ENCODE assay signal across 8 mouse cellular contexts in genomic region chr2:112481564-112481963, GRCm38 (mm10). TPM values are rescaled to one million over a fixed set of nuclear protein-coding genes. Genes with fewer than 3 reads are reported as not detected.
A peak's percentile ranks its signal among the peaks of the same experiment; 100 is the strongest.
DNase-seq lines count a peak whose midpoint lies in the region; ATAC-seq and TF ChIP-seq lines count a peak whose summit lies in the region.

No protein-coding gene starts in this region.

- H3K9ac ChIP-seq in forebrain, embryonic 13.5 days: no peak overlapping the region
- no peak overlapping the region for H3K9ac ChIP-seq in limb, embryonic 14.5 days (ENCODE audit: low read depth, low read length, severe bottlenecking)
- H3K9ac ChIP-seq in neural tube, embryonic 11.5 days (ENCODE audit: low read length): no peak overlapping the region

- H3K9me3 ChIP-seq in forebrain, embryonic 13.5 days (replicated peaks): no peaks in the 10 kb centered on the region
- H3K9me3 ChIP-seq in limb, embryonic 14.5 days (ENCODE audit: control insufficient read depth, low read length): no peaks in the 10 kb centered on the region
- H3K9me3 ChIP-seq in neural tube, embryonic 11.5 days (ENCODE audit: control insufficient read depth, low read length): no peaks in the 10 kb centered on the region

- no peak overlapping the region for H3K4me2 ChIP-seq in forebrain, embryonic 13.5 days
- no peak overlapping the region for H3K4me2 ChIP-seq in limb, embryonic 14.5 days (replicated peaks; ENCODE audit: low read depth, low read length, severe bottlenecking)
- H3K4me2 ChIP-seq in neural tube, embryonic 11.5 days (ENCODE audit: low read depth): no peak overlapping the region

- intact Hi-C loops in heart, postnatal 36 days (cut with DNase I): loop anchor here (5.0 kb wide), 2 partner anchors 34 to 284 kb away; no protein-coding TSS in a partner anchor

- no peak overlapping the region for H3K27ac ChIP-seq in forebrain, embryonic 13.5 days
- no peak overlapping the region for H3K27ac ChIP-seq in limb, embryonic 14.5 days (replicated peaks; ENCODE audit: low read depth, low read length)
- no peak overlapping the region for H3K27ac ChIP-seq in neural tube, embryonic 11.5 days (ENCODE audit: low read depth, low read length)

- H3K4me1 ChIP-seq in forebrain, embryonic 13.5 days: no peaks in the 10 kb centered on the region
- no peaks in the 10 kb centered on the region for H3K4me1 ChIP-seq in limb, embryonic 14.5 days (ENCODE audit: control insufficient read depth, insufficient read depth, low read length)
- no peaks in the 10 kb centered on the region for H3K4me1 ChIP-seq in neural tube, embryonic 11.5 days (ENCODE audit: control insufficient read depth, insufficient read depth, low read length)

- H3K4me3 ChIP-seq in forebrain, embryonic 13.5 days: no peak overlapping the region
- H3K4me3 ChIP-seq in limb, embryonic 14.5 days (replicated peaks; ENCODE audit: low read length): no peak overlapping the region
- no peak overlapping the region for H3K4me3 ChIP-seq in neural tube, embryonic 11.5 days (ENCODE audit: low read depth, low read length)

- peak; percentile 85 for DNase-seq in heart, adult 11 months
- DNase-seq in heart, postnatal 36 days: no peak
- peak; percentile 83 for DNase-seq in NIH3T3 (ENCODE audit: low read depth)
- peak; percentile 76 for DNase-seq in limb, embryonic 14.5 days (ENCODE audit: low spot score)
- peak; percentile 57 for DNase-seq in neural tube, embryonic 11.5 days (ENCODE audit: low spot score)
- DNase-seq in urinary bladder, postnatal 25 days (ENCODE audit: low spot score): no peak
- no peak for DNase-seq in testis, postnatal 10 days (ENCODE audit: low spot score)

- no peaks in the 10 kb centered on the region for H3K27me3 ChIP-seq in forebrain, embryonic 13.5 days
- H3K27me3 ChIP-seq in limb, embryonic 14.5 days (ENCODE audit: control insufficient read depth, insufficient read depth, low read length): no peaks in the 10 kb centered on the region
- H3K27me3 ChIP-seq in neural tube, embryonic 11.5 days (ENCODE audit: control insufficient read depth, insufficient read depth, low read length): no peaks in the 10 kb centered on the region

- H3K36me3 ChIP-seq in forebrain, embryonic 13.5 days (ENCODE audit: poor library complexity, severe bottlenecking): no peaks in the 10 kb centered on the region
- no peaks in the 10 kb centered on the region for H3K36me3 ChIP-seq in limb, embryonic 14.5 days (ENCODE audit: control insufficient read depth, insufficient read depth, low read length)
- no peaks in the 10 kb centered on the region for H3K36me3 ChIP-seq in neural tube, embryonic 11.5 days (ENCODE audit: control insufficient read depth, insufficient read depth, low read length)

- WGBS in forebrain, embryonic 13.5 days: 0% methylated on average over 2 of the region's 2 CpGs
- WGBS in limb, embryonic 14.5 days: 2% methylated on average over 2 of the region's 2 CpGs
- 5% methylated on average over 2 of the region's 2 CpGs for WGBS in neural tube, embryonic 11.5 days

- no peak for TF ChIP-seq POLR2A in limb, embryonic 14.5 days (IDR thresholded peaks at IDR 0.05; ENCODE audit: borderline replicate concordance, extremely low read depth, insufficient read depth, insufficient read length)

- peak; percentile 58; the same call in 1 of the 2 replicates for ATAC-seq in forebrain, embryonic 13.5 days
- peak; percentile 73 for ATAC-seq in limb, embryonic 14.5 days (ENCODE audit: low FRiP score, low read depth)
- ATAC-seq in neural tube, embryonic 11.5 days (ENCODE audit: insufficient read depth, low FRiP score, low TSS enrichment): peak; percentile 31; the same call in 1 of the 2 replicates

RNA-seq across cellular contexts. Expression of gene Chrm5, which starts 1.0 kb away (rescaled TPM):
- total RNA-seq in heart, postnatal 36 days (2021): not detected
- 0.35 TPM in 1 of 2 replicates, not detected in the other for polyA plus RNA-seq in forebrain, embryonic 13.5 days (2015; fragmentation: Nextera tagmentation; extraction: Ambion mirVana)
- 0.08 TPM in 1 of 2 replicates, not detected in the other for polyA plus RNA-seq in limb, embryonic 14.5 days (2012; rRNA removed)
- polyA plus RNA-seq in limb, embryonic 14.5 days (2014; fragmentation: Nextera tagmentation; extraction: Ambion mirVana): not detected in 2 replicates
- not detected in 2 replicates for polyA plus RNA-seq in neural tube, embryonic 11.5 days (2014; fragmentation: Nextera tagmentation; extraction: Ambion mirVana)

RNA-seq across cellular contexts. Expression of gene Aven, which starts 11.2 kb away (rescaled TPM):
- total RNA-seq in heart, postnatal 36 days (2021): 10 to 100 TPM; 16.5 to 20.6 TPM
- 3.1 and 4.4 TPM in 2 replicates for polyA plus RNA-seq in forebrain, embryonic 13.5 days (2015; fragmentation: Nextera tagmentation; extraction: Ambion mirVana)
- 8.7 and 10.7 TPM in 2 replicates for polyA plus RNA-seq in limb, embryonic 14.5 days (2012; rRNA removed)
- 8.0 and 9.0 TPM in 2 replicates for polyA plus RNA-seq in limb, embryonic 14.5 days (2014; fragmentation: Nextera tagmentation; extraction: Ambion mirVana)
- 7.7 and 7.8 TPM in 2 replicates for polyA plus RNA-seq in neural tube, embryonic 11.5 days (2014; fragmentation: Nextera tagmentation; extraction: Ambion mirVana)

RNA-seq across cellular contexts. Expression of gene Emc7, which starts 26.8 kb away (rescaled TPM):
- total RNA-seq in heart, postnatal 36 days (2021): 10 to 100 TPM; 16.2 to 16.8 TPM
- 13.2 and 14.3 TPM in 2 replicates for polyA plus RNA-seq in forebrain, embryonic 13.5 days (2015; fragmentation: Nextera tagmentation; extraction: Ambion mirVana)
- 9.2 and 11.7 TPM in 2 replicates for polyA plus RNA-seq in limb, embryonic 14.5 days (2012; rRNA removed)
- polyA plus RNA-seq in limb, embryonic 14.5 days (2014; fragmentation: Nextera tagmentation; extraction: Ambion mirVana): 18.3 and 18.4 TPM in 2 replicates
- 11.1 and 11.6 TPM in 2 replicates for polyA plus RNA-seq in neural tube, embryonic 11.5 days (2014; fragmentation: Nextera tagmentation; extraction: Ambion mirVana)

Comparison
In these comparisons a context has a peak if more than half of its experiments do, and no peak if none do; other contexts are left out.
1. DNase-seq: peak in heart, adult 11 months (single experiment), NIH3T3 (single experiment), limb, embryonic 14.5 days (single experiment) and neural tube, embryonic 11.5 days (single experiment); none in heart, postnatal 36 days (0 of 2), urinary bladder, postnatal 25 days (single experiment) and testis, postnatal 10 days (single experiment).
2. Peak in every context shown above with its lines, with median percentiles within 50 percentile points of each other: ATAC-seq.